Mouse (Mus musculus): ENCODE measurements around the gene Hbs1l.

Gene Hbs1l

DNA sequence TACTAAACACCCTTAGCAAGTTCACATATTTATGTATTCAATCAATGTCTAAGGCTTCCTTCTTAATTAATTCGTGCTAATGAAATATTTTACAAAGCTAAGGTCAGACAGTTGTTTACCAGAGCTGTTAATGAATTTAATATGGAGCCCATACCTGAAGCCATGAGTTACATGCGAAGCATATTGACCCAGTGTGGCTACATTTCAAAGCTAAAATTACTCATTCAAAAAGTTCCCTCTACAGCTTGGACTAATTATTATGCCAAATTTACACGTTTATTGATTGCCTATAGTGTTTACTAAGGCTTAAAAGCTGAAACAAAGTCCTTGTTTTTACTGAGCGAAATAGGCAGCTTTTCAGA, 401 bp upstream of the Hbs1l start:
- CTCF ChIA-PET = interaction anchor here (0.6 to 1.4 kb wide), 6 partner anchors 42 to 531 kb away, joined by 3 to 5 read pairs (median 3); no protein-coding TSS in a partner anchor
- POLR2A ChIA-PET = interaction anchor here in 3 of 4 experiments (0.6 to 2.2 kb wide), 43 partner anchors 8 to 1436 kb away, joined by 3 to 13 read pairs (median 4); partner anchors contain the start of genes Ahi1 (in 2 of the 3) and Tbpl1 (in 1 of the 3)

DNA sequence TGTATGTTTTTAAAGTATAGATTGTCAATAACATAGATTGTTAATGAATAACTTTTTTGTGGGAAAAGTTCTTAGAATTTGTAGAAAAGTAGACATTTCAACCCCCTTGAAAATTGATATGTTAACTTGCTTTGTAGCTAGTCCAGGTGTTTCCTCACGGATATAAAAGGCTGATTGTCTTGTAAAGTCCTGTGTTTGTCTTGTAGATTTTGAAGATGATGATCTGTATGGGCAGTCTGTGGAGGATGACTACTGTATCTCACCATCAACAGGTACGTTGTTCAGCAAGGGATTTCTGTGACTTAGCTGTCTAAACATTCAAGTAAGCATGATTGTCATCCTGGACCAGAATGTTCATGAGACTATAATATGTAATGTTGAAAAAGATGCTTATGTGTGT, 3.2 kb downstream of the Hbs1l start:
- ChIA-PET CTCF (no interaction called here), POLR2A (interaction anchor here in 2 of 4 experiments (0.6 to 2.7 kb wide), 11 partner anchors 8 to 198 kb away, joined by 3 to 9 read pairs (median 4); no protein-coding TSS in a partner anchor)

DNA sequence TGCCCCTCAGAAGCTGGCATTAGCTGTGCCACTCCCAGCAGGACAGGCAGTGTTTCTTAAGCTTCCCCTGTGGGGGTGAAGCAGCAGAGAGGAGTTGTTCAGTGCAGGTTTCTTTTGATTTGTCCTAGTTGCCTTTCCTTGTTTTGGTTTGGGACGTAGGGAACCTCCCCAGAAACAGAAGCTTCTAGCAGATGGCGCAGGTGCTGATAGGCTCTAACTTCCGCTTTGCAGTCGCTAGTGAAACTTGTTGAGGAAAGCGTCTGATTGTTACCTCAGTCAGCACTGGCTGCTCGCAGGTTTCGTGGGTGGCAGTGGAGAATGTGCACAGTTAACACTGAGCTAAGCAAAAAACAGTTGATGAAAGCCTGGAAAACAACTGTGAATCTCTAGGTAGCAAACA, 6.0 kb downstream of the Hbs1l start:
- POLR2A ChIA-PET = interaction anchor here in 1 of 4 experiments (0.9 to 1.6 kb wide), 5 partner anchors 13 to 63 kb away, joined by 3 to 5 read pairs (median 3); no protein-coding TSS in a partner anchor

DNA sequence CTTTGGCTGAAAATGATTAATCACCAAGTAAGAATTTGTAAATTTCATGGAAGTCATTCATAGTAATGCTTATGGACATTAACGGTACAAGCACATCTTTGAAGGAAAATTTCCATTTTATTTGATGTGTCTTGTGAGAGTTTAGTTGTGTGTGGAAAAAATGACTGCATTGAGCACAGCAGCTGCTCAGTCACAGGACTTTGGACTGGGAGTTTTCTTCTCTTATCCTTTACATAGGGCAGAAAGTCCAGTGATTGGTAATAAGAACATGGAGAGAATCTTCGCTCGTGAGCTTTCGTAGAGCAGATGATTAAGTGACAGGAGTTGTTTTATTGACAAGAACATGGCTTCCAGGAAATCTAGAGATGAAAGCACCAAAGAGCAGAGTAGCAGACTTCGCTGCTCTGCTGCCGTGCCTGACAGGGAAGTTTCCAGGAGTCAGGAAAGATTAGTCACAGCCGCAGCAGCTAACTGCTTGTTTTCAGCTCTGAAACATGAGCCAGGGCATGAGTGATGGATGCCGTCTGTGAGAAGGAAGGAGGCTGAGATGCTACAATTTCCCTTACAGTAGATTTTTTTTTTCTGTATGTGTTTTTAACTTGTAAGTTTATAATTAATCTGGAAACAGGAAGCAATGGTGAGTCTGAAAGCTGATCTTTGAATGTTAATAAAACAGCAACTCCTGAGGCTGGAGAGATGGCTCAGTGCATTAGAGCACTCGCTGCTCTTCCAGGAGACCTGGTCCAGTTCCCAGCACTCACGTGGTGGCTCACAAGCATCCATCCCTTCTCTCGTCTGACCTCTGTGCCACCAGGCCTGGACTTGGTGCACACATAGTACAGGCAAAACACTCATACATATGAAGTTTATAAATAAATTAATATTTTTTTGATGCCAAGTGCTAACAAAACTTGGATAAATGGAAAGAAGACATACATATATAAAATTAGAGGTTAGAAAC, 9.2 kb downstream of the Hbs1l start:
- ChIA-PET CTCF (no interaction called here), POLR2A (interaction anchor here in 2 of 4 experiments (1.1 to 3.0 kb wide), 4 partner anchors 8 to 9 kb away, joined by 3 to 13 read pairs (median 8); partner anchors contain the start of gene Hbs1l (in 2 of the 2))

More for the DNA sequence above, 6.0 kb downstream of the Hbs1l start:
- CTCF ChIA-PET = no interaction called here

DNA sequence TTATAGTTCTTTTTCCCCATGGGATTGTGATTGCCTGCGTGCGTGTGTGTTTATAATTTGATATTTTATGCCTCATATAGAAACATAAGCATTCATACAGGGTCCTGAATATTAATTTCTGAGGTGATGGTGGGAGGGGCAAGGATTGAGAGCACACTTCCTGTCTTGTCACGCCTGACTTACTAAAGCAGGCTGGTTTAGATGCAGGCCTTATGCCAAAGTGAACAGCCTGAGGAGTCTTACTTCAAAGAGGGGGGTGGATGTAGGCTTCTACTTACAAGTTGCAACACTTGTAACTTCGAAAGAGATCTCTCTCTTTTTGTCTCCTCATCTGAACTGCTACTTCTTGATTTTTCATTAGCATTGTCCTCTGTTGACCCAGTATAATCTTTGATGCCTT, 18.0 kb downstream of the Hbs1l start:
- POLR2A ChIA-PET = interaction anchor here in 1 of 4 experiments (0.5 kb wide), 1 partner anchor 18 kb away, joined by 3 read pairs; the partner anchor contains the start of gene Hbs1l
- CTCF ChIA-PET = interaction anchor here in 1 of 4 experiments (1.2 kb wide), 1 partner anchor 125 kb away, joined by 3 read pairs; no protein-coding TSS in a partner anchor

DNA sequence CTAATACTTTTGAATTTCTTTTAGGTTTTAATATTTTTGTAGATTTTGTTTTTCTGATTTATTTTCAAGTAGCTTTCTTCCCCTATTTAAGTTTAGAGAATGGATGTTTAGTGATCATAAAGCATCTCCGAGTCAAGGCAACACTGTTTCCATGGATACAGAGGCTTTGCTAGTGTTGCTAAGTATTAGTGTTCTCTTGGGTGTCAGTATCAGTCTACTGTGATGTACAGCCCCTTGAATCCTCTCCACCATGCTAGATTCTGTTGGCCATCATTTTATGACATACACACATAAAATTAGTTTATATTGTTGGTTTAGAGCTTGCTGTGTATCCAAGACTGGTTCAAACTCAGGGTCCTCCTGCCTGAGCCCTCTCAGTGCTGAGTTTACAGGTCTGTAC, 20.3 kb downstream of the Hbs1l start:
- ChIA-PET CTCF (no interaction called here), POLR2A (interaction anchor here in 3 of 4 experiments (0.6 to 1.4 kb wide), 6 partner anchors 14 to 504 kb away, joined by 3 to 4 read pairs (median 3); partner anchors contain the start of gene Hbs1l (in 1 of the 3))

DNA sequence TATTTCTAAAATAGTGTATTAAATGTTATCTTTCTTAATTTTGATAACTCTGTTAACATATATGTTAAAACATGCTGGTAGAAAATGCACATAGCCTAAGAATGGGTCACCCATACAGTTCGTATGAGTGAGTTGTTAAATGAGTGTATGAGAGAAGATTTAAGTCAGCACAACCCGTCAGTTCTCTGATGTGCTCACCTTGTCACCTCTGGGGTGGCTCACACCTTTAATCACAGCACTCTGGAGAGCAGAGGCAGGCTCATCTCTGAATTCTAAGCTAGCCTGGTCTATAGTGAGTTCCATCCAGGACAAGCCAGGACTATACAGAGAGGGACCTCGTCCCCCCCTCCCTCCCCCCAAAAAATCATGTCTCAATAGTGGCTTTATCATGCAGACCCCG, 22.5 kb downstream of the Hbs1l start:
- CTCF ChIA-PET = interaction anchor here in 1 of 4 experiments (1.0 kb wide), 1 partner anchor 23 kb away, joined by 3 read pairs; no protein-coding TSS in a partner anchor

DNA sequence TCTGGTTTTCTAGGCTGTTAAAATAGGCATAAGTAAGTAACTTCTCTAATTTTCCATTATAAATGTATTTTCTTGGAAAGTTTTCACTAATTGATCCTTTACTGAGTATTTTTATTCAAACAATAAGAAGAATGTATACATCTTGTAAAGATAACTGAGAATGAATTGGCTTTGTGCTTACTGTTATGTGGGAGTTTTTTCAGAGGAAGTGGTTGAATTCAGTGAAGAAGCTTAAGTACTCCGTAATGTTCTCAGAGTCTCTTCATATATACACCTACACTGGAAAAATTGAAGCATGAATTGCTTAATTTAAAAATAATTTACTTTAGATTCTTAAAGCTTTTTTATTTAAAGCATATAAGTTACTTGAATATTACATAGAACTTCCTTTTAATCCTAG, 23.2 kb downstream of the Hbs1l start:
- ChIA-PET CTCF (no interaction called here), POLR2A (interaction anchor here in 3 of 4 experiments (0.6 to 2.3 kb wide), 12 partner anchors 12 to 328 kb away, joined by 3 to 8 read pairs (median 4); partner anchors contain the start of gene Hbs1l (in 2 of the 3))

More for the DNA sequence above, 22.5 kb downstream of the Hbs1l start:
- POLR2A ChIA-PET = interaction anchor here in 2 of 4 experiments (0.6 to 2.3 kb wide), 9 partner anchors 16 to 328 kb away, joined by 3 to 7 read pairs (median 3); partner anchors contain the start of gene Hbs1l (in 2 of the 2)

DNA sequence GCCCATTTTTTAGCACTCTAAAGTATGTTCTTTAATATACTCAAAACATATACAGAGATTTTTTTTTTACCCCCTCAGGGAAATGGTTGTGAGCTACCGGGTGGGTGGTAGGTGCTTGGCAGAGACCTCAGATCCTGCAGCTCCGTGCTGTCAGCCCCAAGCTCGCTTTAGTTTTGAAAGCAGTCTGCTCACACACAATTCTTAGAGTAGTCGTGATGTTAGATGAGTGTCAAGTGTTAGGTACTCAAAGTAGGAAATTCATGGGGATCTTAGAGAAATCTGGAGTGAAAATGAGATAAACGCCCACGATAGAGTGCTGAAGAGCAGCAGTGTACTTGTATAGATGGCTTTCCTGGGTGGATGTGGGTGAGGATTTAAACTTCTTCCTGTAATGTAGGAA, 24.8 kb downstream of the Hbs1l start:
- ChIA-PET CTCF (interaction anchor here in 3 of 4 experiments (0.9 to 1.3 kb wide), 4 partner anchors 17 to 328 kb away, joined by 3 to 4 read pairs (median 4); no protein-coding TSS in a partner anchor), POLR2A (interaction anchor here in 2 of 4 experiments (1.1 to 2.0 kb wide), 7 partner anchors 11 to 25 kb away, joined by 4 to 8 read pairs (median 4); partner anchors contain the start of gene Hbs1l (in 2 of the 2))

DNA sequence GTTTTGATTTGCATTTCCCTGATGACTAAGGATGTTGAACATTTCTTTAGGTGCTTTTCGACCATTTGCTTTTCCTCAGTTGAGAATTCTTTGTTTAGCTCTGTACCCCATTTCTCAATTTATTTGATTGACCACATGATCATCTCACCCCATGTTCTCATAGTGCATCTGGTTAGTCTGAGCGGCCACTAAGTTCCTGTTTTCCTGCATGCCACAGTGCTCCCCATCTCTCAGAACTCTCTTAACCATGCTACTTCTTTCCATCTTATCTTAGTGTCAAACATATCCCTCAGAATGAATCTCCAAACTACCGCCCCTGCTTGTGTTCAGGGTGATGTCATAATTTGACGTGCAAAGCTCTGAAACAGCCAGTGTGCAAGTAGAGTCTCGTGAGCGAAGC, 30.6 kb downstream of the Hbs1l start:
- POLR2A ChIA-PET = interaction anchor here in 1 of 4 experiments (0.6 to 1.9 kb wide), 5 partner anchors 8 to 31 kb away, joined by 3 to 5 read pairs (median 4); partner anchors contain the start of gene Hbs1l
- CTCF ChIA-PET = interaction anchor here in 1 of 4 experiments (1.2 kb wide), 1 partner anchor 11 kb away, joined by 4 read pairs; no protein-coding TSS in a partner anchor

DNA sequence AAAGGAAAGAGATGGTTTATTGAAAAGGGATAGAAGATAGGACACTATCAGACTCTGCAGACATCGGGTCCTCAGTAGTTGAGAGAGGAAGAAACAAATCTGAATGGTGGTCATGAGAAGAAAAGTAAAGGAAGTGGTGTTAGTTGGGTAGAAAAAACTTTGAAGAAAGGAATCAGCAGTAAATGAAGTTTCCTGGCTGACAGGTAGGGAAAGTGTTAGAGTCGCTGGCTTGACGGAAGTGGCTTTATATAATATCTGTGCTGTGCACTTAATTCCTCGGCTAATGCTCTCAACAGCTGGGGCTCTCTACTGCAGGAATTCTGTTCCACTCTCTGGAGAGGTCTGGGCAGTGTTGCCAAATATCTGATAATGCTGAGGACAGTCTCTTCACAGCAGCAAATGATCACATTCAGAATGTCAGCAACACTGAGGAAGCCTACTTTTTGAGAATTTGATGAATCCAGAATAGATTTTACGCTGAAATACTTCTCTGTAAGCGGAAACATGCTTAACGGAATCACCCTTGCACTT, 31.9 kb downstream of the Hbs1l start:
- POLR2A ChIA-PET = interaction anchor here in 2 of 4 experiments (1.2 to 1.9 kb wide), 3 partner anchors 13 to 38 kb away, joined by 3 to 4 read pairs (median 3); no protein-coding TSS in a partner anchor
- CTCF ChIA-PET = no interaction called here

DNA sequence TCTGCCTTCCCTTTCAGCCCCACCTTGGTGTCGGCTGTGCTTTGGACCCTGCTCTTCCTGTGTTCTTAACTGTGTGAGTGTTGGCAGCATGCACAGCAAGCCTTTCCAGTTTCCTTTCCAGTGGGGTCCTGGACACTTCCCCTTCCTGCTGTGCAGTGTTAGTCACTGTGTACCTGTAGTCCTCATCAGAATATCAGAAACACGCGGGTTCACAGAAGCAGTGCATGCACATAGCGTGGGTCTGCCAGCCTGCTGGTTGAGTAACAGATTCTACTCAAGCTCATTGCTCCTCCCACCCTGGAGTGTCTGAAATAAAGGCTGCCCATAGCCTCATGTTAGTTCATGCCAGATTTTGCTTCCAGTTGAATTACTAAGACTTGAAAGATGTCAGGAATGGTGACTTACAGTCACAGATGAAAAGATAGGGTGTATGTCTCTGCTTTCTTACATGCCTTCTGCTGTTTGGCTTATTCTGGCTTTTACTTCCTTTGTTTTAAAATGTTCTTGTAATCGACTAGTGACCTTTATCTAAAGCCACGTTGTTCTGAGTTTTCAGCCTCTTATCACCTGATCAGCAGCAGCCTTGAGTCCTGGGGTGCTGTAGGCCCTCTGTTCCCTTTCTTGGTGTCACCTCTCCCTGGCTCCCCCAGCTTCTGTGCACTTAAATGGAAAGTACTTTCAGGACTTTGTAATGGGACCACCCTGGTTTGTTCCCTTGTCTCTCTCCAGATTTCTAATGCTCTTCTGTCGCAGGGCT, 38.7 kb downstream of the Hbs1l start:
- POLR2A ChIA-PET = interaction anchor here in 2 of 4 experiments (0.6 to 2.4 kb wide), 14 partner anchors 8 to 942 kb away, joined by 3 to 7 read pairs (median 4); partner anchors contain the start of gene Hbs1l (in 2 of the 2)
- CTCF ChIA-PET = interaction anchor here in 1 of 4 experiments (1.1 to 1.6 kb wide), 2 partner anchors 175 to 190 kb away, joined by 3 to 4 read pairs; no protein-coding TSS in a partner anchor

DNA sequence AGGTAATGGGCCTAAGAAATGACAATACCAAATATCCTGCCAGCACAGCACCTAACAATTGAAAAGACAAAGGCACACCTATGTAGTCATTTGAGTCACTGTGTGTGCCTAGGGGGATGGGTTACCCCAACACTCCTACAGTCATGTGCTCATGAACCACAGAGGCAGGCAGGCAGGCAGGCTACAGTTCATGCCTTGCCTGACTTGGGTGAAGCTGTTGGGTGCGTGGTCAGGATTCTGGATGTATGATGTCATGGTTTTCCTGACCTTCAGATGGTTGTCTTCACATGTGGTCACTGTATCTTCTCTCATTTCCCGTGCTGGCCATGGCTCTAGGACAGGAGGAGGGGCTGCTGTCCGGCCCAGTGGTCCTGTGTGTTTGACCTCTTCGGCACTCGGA, 39.8 kb downstream of the Hbs1l start:
- POLR2A ChIA-PET = interaction anchor here in 2 of 4 experiments (1.0 to 2.4 kb wide), 4 partner anchors 12 to 37 kb away, joined by 3 to 7 read pairs (median 4); no protein-coding TSS in a partner anchor
- CTCF ChIA-PET = interaction anchor here in 1 of 4 experiments (0.6 to 1.1 kb wide), 2 partner anchors 176 to 1044 kb away, joined by 3 to 5 read pairs; no protein-coding TSS in a partner anchor

DNA sequence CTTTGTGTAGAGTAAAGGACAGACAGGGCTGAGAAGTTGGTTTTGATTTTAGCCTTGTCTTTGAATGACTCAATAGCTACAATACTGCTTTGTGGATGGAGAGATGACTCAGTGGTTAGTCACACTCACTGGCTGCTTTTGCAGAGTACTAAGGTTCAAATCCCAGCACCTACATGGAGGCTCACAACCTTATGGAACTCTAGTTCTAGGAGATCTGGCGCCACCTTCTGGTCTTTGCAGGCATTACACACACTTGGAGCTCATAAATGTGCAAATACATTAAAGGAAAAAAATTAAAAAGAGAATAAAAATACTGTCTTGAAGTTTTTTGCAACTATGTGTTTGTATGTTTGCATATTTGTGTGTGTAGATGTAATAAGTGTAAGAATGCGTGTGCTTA, 41.4 kb downstream of the Hbs1l start:
- ChIA-PET CTCF (interaction anchor here (0.6 to 1.7 kb wide), 30 partner anchors 9 to 421 kb away, joined by 3 to 14 read pairs (median 3); partner anchors contain the start of gene Hbs1l (in 1 of the 4)), POLR2A (interaction anchor here in 2 of 4 experiments (0.6 to 2.4 kb wide), 8 partner anchors 11 to 180 kb away, joined by 3 to 7 read pairs (median 4); partner anchors contain the start of gene Hbs1l (in 1 of the 2))

DNA sequence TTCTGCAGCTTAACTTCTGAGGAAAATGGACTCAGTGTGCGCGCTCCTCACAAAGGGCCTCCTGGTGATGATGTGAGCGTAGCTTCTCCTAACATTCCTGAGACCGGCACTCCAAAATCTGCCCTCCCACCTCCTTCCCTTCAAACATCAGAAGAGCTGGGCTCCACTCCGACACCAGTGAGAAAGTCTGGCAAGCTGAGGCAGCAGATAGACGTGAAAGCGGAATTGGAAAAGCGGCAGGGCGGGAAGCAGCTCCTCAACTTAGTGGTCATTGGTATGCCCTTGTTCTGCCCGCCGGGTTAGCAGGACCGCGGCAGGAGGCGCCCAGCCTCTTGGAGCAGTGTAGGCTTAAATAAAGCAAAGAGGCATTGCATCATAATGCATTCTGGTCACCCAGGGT, 45.9 kb downstream of the Hbs1l start:
- CTCF ChIA-PET = interaction anchor here in 3 of 4 experiments (0.6 to 1.1 kb wide), 3 partner anchors 24 to 498 kb away, joined by 3 read pairs; no protein-coding TSS in a partner anchor
- POLR2A ChIA-PET = interaction anchor here in 2 of 4 experiments (0.7 to 1.8 kb wide), 7 partner anchors 9 to 46 kb away, joined by 3 to 7 read pairs (median 4); partner anchors contain the start of gene Hbs1l (in 1 of the 2)

DNA sequence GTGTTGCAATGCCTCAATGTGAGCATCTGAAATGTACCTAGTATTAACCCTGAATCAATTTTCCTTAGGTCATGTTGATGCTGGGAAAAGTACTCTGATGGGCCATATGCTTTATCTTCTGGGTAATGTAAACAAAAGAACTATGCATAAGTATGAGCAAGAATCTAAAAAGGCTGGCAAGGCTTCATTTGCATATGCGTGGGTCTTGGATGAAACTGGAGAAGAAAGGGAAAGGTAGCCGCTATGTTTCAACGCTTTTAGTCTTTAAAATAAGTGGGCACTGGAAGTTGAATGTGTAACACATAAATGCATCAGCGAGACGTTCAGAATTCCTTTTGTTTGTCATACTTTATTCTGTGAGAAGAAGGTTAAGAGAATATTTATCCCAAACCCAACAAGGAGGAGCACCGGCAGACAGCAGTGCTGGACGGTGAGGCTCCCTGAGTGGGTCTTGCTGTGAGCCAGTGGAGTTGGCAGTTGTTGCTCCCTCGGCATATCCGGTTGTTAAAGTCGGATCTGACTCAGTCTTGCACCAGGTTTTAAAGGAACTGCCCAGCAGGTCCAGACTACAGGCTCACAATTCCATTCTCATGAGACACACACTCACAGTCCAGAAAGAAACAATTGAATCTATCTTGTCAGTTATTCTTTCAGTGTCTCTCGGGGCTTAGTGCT, 46.7 kb downstream of the Hbs1l start:
- ChIA-PET CTCF (interaction anchor here in 2 of 4 experiments (0.9 to 1.1 kb wide), 2 partner anchors 25 to 350 kb away, joined by 3 read pairs; no protein-coding TSS in a partner anchor), POLR2A (interaction anchor here in 2 of 4 experiments (0.7 to 1.8 kb wide), 5 partner anchors 23 to 47 kb away, joined by 3 to 7 read pairs (median 4); partner anchors contain the start of gene Hbs1l (in 1 of the 2))
